Comparison of ENCODE assay signal across 18 mouse cellular contexts in the genomic region with DNA sequence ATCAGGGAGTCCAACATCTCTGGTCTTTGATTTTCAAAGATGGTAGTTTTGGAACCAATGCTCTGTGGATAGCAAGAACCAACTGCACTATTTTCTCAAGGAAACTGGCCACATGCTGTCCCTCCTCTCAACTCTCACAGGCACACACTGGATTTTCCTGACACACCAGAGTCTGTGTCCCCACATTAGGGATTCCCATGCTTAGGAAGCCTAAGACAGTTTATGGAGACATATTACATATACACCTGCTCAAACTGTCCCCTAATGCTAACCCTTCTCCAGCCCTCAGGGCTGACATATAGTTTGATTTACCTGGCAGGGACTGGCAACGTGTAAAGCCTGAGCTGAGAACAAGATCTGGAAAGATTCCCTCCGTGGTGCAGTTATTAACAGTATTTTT. TPM values are rescaled to one million over a fixed set of nuclear protein-coding genes. Genes with fewer than 3 reads are reported as not detected.
DNase-seq lines count a peak whose midpoint lies in the region; TF ChIP-seq lines count a peak whose summit lies in the region.
"Had no signal": no experiment of that assay in that cellular context is flagged by ENCODE, and none has a peak within 500 bp of the region (broad histone marks: within the 10 kb centered on the region; RNA-seq: fewer than 3 reads in every experiment).

No protein-coding gene starts in this region.

- H3K36me3 ChIP-seq in splenic B cell, adult 2 months (ENCODE audit: control insufficient read depth, insufficient read depth, low read length, poor library complexity, severe bottlenecking), result no peaks in the 10 kb centered on the region
- H3K36me3 ChIP-seq: G1E had no signal

- TF ChIP-seq POLR2A in lung, adult 2 months (IDR thresholded peaks at IDR 0.05; ENCODE audit: borderline replicate concordance, extremely low read depth, low read depth, low read length), result no peak

- no peak for DNase-seq in lung, adult 2 months
- no peak for DNase-seq in lung, postnatal 25 days (ENCODE audit: low spot score)
- DNase-seq in thymus, postnatal 4 days, result peak; percentile 26
- DNase-seq in thymus, postnatal 36 days, result no peak
- peak; percentile 81 for DNase-seq in induced T-regulatory cell, adult 2 months (ENCODE audit: low read depth)
- DNase-seq in splenic B cell, adult 2 months (ENCODE audit: low read depth, low spot score), result peak; percentile 56
- no peak for DNase-seq in frontal cortex, postnatal 36 days (ENCODE audit: low spot score in 2 of 2)
- DNase-seq in cerebellum, postnatal 4 days (ENCODE audit: low spot score in 2 of 2), result no peak
- DNase-seq: adrenal gland, postnatal 36 days; cerebellum, adult 8-10 months; gastrocnemius, postnatal 25 days; kidney, adult 8-10 months; kidney, postnatal 14 days; layer of hippocampus, postnatal 36 days; right cerebral cortex, postnatal 25 days had no signal

- 60% methylated on average over 2 of the region's 2 CpGs for WGBS in lung, adult 2 months

- H3K4me3 ChIP-seq in lung, adult 2 months (replicated peaks; ENCODE audit: extremely low read depth, low read depth, low read length), result peak overlapping the region; percentile 46
- H3K4me3 ChIP-seq: forebrain, embryonic 13.5 days; layer of hippocampus, adult 2 months had no signal

- no peaks in the 10 kb centered on the region for H3K27me3 ChIP-seq in splenic B cell, adult 2 months (ENCODE audit: control insufficient read depth, insufficient read depth, low read length, poor library complexity, severe bottlenecking)
- H3K27me3 ChIP-seq: forebrain, embryonic 13.5 days had no signal

- no peak for TF ChIP-seq CTCF in lung, adult 2 months (IDR thresholded peaks at IDR 0.05; ENCODE audit: insufficient read depth, low read length)

- H3K4me1 ChIP-seq in lung, adult 2 months (ENCODE audit: control insufficient read depth, insufficient read depth, low read length), result peaks cover 3% of the 10 kb centered on the region; the same call in 1 of the 2 replicates

RNA-seq across cellular contexts. Expression of a gene that starts 37.2 kb away (rescaled TPM):
- polyA plus RNA-seq in lung, adult 2 months (2012; rRNA removed), result 65.8 and 71.2 TPM in 2 replicates
- polyA plus RNA-seq: G1E had no signal

Comparison
In these comparisons a context has a peak if more than half of its experiments do, and no peak if none do; other contexts are left out.
1. DNase-seq: peak in thymus, postnatal 4 days (single experiment), induced T-regulatory cell, adult 2 months (single experiment) and splenic B cell, adult 2 months (single experiment); none in lung, adult 2 months (single experiment), lung, postnatal 25 days (single experiment), thymus, postnatal 36 days (0 of 2), frontal cortex, postnatal 36 days (0 of 2) and cerebellum, postnatal 4 days (0 of 2).